ENCODE assay signal across 9 mouse cellular contexts in genomic region chr7:29072689-29073088, GRCm38 (mm10). TPM values are rescaled to one million over a fixed set of nuclear protein-coding genes. Genes with fewer than 3 reads are reported as not detected.
DNase-seq lines count a peak whose midpoint lies in the region; ATAC-seq and TF ChIP-seq lines count a peak whose summit lies in the region.
"Had no signal": no experiment of that assay in that cellular context is flagged by ENCODE, and none has a peak within 500 bp of the region (broad histone marks: within the 10 kb centered on the region; RNA-seq: fewer than 3 reads in every experiment).

No protein-coding gene starts in this region.

- H3K4me3 ChIP-seq in bone marrow, adult 2 months (replicated peaks; ENCODE audit: control insufficient read depth, low read depth, low read length): no peak overlapping the region
- no peak overlapping the region for H3K4me3 ChIP-seq in hindbrain, embryonic 11.5 days (ENCODE audit: low read depth, low read length)
- no peak overlapping the region for H3K4me3 ChIP-seq in stomach, postnatal 0 days (ENCODE audit: low read depth, low read length)

- H3K4me2 ChIP-seq in hindbrain, embryonic 11.5 days (replicated peaks; ENCODE audit: low read depth, low read length): no peak overlapping the region
- no peak overlapping the region for H3K4me2 ChIP-seq in stomach, postnatal 0 days (replicated peaks; ENCODE audit: low read depth)

- no peak for TF ChIP-seq POLR2A in bone marrow, adult 2 months (IDR thresholded peaks at IDR 0.05; ENCODE audit: borderline replicate concordance, control insufficient read depth, low read depth, low read length)

- no peaks in the 10 kb centered on the region for H3K4me1 ChIP-seq in bone marrow, adult 2 months (ENCODE audit: control insufficient read depth, insufficient read depth, low read length)
- H3K4me1 ChIP-seq in hindbrain, embryonic 11.5 days (replicated peaks; ENCODE audit: control insufficient read depth, insufficient read depth, low read length): no peaks in the 10 kb centered on the region
- H3K4me1 ChIP-seq in stomach, postnatal 0 days (replicated peaks; ENCODE audit: control insufficient read depth, insufficient read depth): no peaks in the 10 kb centered on the region

- TF ChIP-seq CTCF in bone marrow, adult 2 months (IDR thresholded peaks at IDR 0.05; ENCODE audit: control insufficient read depth, insufficient read depth, low read length): peak; percentile 52
- TF ChIP-seq CTCF in stomach, postnatal 0 days (IDR thresholded peaks at IDR 0.05; ENCODE audit: low read depth): peak; percentile 63

- TF ChIP-seq EP300 in stomach, postnatal 0 days (optimal IDR thresholded peaks at IDR 0.05): no peak

- no peaks in the 10 kb centered on the region for H3K36me3 ChIP-seq in hindbrain, embryonic 11.5 days (ENCODE audit: control insufficient read depth, insufficient read depth, low read length)
- H3K36me3 ChIP-seq in stomach, postnatal 0 days (ENCODE audit: control insufficient read depth, insufficient read depth, low read length): no peaks in the 10 kb centered on the region

- DNase-seq in gastrocnemius, postnatal 10 days: peak; percentile 58
- DNase-seq in gastrocnemius, postnatal 36 days: no peak
- DNase-seq in 416B (ENCODE audit: low read depth): peak; percentile 26
- peak; percentile 69 for DNase-seq in hindbrain, embryonic 11.5 days (ENCODE audit: low spot score)
- peak; percentile 50 for DNase-seq in lung, postnatal 36 days
- DNase-seq in stomach, postnatal 0 days (ENCODE audit: low spot score): peak; percentile 50
- DNase-seq in ovary, adult 18-20 months (ENCODE audit: low spot score): no peak

- ATAC-seq in hindbrain, embryonic 11.5 days (ENCODE audit: low FRiP score): no peak
- ATAC-seq in stomach, postnatal 0 days (ENCODE audit: low FRiP score, low TSS enrichment): 0 out of 2 replicates have a peak, but pooled peaks have one; percentile 7

- intact Hi-C loops in gastrocnemius, postnatal 36 days (cut with DNase I): no loop called here

- no peaks in the 10 kb centered on the region for H3K27me3 ChIP-seq in hindbrain, embryonic 11.5 days (ENCODE audit: control insufficient read depth, insufficient read depth, low read length)
- H3K27me3 ChIP-seq in stomach, postnatal 0 days (ENCODE audit: control insufficient read depth, insufficient read depth, low read length): no peaks in the 10 kb centered on the region

- H3K9me3 ChIP-seq in hindbrain, embryonic 11.5 days (ENCODE audit: control insufficient read depth, low read length): no peaks in the 10 kb centered on the region
- no peaks in the 10 kb centered on the region for H3K9me3 ChIP-seq in stomach, postnatal 0 days (ENCODE audit: control insufficient read depth, low read length)

- H3K27ac ChIP-seq in bone marrow, adult 2 months (ENCODE audit: control insufficient read depth, insufficient read depth, low read depth, low read length, poor library complexity): no peak overlapping the region
- H3K27ac ChIP-seq in hindbrain, embryonic 11.5 days (ENCODE audit: low read depth, low read length): no peak overlapping the region
- H3K27ac ChIP-seq in stomach, postnatal 0 days (replicated peaks): no peak overlapping the region
- H3K27ac ChIP-seq: macrophage had no signal

- H3K9ac ChIP-seq in hindbrain, embryonic 11.5 days (ENCODE audit: low read depth, low read length): no peak overlapping the region
- no peak overlapping the region for H3K9ac ChIP-seq in stomach, postnatal 0 days (ENCODE audit: low read length)

- 43% methylated on average over 11 of the region's 11 CpGs for WGBS in bone marrow, adult 2 months
- 42% methylated on average over 11 of the region's 11 CpGs for WGBS in hindbrain, embryonic 11.5 days
- whole genome bisulfite sequencing in stomach, postnatal 0 days: 44% methylated on average over 11 of the region's 11 CpGs

RNA-seq across cellular contexts. Expression of gene Ryr1, which starts 52.3 kb away (rescaled TPM):
- 100 to 1,000 TPM; 715 to 728 TPM for total RNA-seq in gastrocnemius, postnatal 10 days (2021)
- 1,000 to 10,000 TPM; 1,495 to 1,823 TPM for total RNA-seq in gastrocnemius, postnatal 36 days (2021)
- 0.93 and 2.7 TPM in 2 replicates for polyA plus RNA-seq in bone marrow, adult 2 months (2011; ENCODE audit: insufficient read depth, insufficient read length, low replicate concordance, missing spikeins)
- 1.1 and 1.5 TPM in 2 replicates for polyA plus RNA-seq in hindbrain, embryonic 11.5 days (2014; fragmentation: Nextera tagmentation; extraction: Ambion mirVana)
- polyA plus RNA-seq in stomach, postnatal 0 days (2015; fragmentation: Nextera tagmentation; extraction: Ambion mirVana): 0.10 and 0.11 TPM in 2 replicates

Comparison
In these comparisons a context has a peak if more than half of its experiments do, and no peak if none do; other contexts are left out.
1. DNase-seq: peak in gastrocnemius, postnatal 10 days (single experiment), 416B (single experiment), hindbrain, embryonic 11.5 days (single experiment), lung, postnatal 36 days (single experiment) and stomach, postnatal 0 days (single experiment); none in gastrocnemius, postnatal 36 days (0 of 2) and ovary, adult 18-20 months (single experiment).